Mouse (Mus musculus) frontal cortex, adult 2 months (tissue): ENCODE measurements around the gene Sfxn2. TPM values are rescaled to one million over a fixed set of nuclear protein-coding genes. Genes with fewer than 3 reads are reported as not detected.
"Not testable (repeated sequence)": the region's sequence is repeated elsewhere in the genome, so short reads cannot be mapped to it uniquely, and the experiment has no call there.

Source experiments
- DNase-seq, 2 experiments: peaks; one replicate each; pipeline ENCODE4 v3.0.0; 2022; ENCODE audit warnings: low spot score in 1 of 2; ENCODE audit errors: extremely low spot score in 1 of 2
- polyA plus RNA-seq: library from polyadenylated mRNA; depleted of rRNA; stranded (reverse); fragments of >200 nt; gene quantifications from 2 replicates; pipeline ENCODE4 v1.2.3, GENCODE M21; 2012

The Sfxn2 gene
- polyA plus RNA-seq, 1 experiment: 7.5 TPM

DNA sequence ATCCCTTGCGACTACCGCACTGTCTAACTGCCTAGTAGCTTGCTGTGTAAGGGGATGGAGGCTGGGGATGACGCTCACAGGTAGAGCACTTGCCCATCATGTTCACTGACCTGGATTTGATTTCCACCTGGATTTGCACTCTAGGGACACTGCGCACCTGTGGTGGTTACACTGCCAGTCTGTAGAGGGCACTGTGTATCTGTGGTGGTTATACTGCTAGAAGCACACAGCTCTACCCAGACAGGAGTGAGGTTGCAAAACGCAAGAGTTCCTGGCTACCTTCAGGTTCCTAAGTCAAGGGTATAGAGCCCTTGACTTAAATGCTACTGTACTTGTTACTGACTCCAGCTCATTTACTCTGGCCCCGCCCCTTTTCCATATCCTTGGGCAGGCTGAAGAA lies 35.0 kb upstream of the Sfxn2 start:
- DNase-seq: no peak

DNA sequence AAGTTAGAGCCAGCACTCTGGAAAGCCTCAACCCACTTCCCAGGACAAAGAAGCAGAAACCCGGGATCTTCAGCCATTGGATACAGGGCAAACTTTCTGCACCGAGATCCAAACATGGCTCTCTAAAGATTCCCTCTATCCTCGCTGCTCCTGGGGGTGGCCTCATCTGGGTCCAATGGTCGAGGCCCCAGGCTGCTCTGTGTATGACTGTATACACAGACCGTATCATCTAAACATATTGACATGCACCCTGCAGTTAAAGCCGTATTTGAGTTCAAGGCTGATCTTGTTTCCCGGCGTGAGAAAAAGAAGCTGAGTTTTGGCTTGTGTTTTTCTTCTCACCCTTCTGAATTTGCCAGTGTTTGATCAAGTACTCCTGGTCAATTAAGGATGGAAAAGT lies 30.4 kb upstream of the Sfxn2 start:
- DNase-seq: no peak

DNA sequence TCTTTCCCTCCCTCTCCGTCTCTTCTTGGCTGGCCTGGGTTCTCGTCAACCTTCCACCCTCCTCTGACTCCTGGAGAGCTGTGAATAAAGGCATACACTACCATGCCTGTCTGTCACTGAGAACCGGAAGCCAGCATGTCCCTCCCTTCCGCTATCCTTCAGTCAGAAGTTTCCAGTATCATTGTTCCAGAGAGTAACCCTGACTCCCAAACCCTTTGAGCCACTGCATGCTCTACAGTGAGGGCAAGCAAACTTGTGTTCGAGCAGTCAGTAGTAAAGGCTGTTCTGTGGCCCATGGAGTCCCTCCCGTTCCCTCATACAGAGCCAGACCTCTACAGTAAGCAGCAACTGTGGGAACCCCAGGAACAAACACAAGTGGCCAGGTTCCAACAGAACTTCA lies 25.6 kb upstream of the Sfxn2 start:
- DNase-seq: no peak

DNA sequence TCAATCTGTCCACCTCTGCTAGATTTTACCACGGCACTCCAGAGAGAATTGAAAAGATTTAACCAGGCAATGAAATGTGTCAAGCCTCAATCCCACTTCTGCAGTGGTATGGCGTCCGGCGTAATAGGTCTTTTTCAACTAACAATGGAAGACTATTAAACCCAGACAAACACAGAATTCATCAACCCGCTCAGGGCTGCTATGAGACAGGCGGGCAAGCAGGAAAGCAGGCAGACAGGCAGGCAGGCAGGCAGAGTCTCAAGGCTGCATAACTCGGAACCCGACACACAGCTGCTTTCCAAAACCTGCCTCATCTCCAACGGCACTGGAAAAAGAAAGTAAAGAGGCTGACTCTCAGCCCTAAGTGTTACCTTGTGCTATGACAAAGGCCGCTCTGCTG lies 25.1 kb upstream of the Sfxn2 start:
- no peak for DNase-seq

DNA sequence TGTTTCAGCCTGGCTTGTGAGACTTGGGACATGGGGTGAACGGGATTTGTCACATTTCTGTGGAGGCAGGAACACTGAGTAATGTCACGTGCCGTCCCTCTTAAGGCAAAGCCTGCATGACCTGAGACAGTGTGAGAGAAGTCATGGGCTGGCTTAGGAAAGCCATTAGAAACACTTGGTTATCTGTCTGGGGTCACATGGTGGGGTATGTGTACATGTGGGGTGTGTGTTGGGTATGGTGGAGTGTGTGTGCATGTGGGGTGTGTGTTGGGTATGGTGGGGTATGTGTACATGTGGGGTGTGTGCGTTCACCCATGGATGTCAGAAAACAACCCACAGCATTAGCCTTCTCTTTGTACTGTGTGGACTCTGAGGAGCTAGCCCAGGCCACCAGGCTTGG lies 22.8 kb upstream of the Sfxn2 start:
- DNase-seq: no peak

DNA sequence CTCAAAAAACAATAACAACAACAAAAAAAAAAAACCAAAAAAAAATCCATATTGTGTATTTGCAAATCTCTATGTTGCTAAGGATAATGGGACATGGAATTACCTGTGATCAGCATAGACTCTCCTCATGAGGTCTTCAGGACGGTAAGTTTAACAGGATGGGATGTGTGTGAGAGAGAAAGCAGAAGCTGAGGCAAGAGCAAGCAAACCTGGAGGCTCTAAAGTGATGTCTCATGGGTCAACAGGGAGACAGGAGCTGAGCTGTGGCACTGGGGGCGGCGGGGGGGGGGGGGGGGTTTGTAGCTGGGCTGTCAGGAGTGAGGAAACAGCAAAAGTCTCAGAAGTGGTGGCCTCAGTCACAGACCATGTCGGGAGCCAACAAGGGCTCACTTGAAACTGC lies 20.7 kb upstream of the Sfxn2 start:
- no peak for DNase-seq

DNA sequence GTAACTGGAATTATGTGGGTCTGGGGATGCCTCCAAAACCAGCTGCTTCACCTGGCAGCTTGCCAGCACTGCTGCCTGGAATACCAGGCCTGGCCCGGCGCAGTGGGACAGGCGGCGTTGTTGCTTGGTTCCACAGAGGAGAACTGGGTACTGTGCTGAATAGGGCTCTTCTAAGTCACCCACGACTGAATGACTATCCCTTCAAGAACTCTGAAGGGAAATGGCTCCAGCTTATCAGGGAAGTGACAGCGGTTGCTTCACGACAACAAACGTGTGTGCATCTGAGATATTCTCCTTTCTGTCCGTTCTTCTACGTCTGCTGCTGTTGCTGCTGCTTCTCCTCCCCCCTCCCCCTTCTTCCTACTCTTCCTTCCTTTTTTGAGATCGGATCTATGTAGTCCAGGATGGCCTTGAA lies 19.6 kb upstream of the Sfxn2 start:
- DNase-seq: peak in 1 of 2 experiments; percentile 47

DNA sequence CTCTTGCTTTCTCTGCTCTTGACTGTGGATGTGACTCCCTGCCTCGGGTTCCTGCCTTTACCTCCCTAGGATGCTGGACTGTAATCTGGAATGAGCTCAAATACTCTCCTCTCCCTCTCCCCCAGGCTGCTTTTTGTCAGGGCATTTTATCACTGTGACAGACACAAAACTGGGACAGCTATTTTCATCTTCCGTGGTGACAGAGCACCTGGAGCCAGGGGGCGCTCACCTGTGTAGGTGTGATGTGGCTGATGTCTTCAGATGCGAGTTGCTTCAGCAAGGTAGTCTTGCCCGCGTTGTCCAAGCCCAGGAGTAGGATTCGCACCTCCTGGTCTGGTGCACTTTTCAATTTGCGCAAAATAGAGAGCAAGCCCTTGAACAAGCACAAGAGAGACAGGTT lies 15.2 kb upstream of the Sfxn2 start:
- no peak for DNase-seq

DNA sequence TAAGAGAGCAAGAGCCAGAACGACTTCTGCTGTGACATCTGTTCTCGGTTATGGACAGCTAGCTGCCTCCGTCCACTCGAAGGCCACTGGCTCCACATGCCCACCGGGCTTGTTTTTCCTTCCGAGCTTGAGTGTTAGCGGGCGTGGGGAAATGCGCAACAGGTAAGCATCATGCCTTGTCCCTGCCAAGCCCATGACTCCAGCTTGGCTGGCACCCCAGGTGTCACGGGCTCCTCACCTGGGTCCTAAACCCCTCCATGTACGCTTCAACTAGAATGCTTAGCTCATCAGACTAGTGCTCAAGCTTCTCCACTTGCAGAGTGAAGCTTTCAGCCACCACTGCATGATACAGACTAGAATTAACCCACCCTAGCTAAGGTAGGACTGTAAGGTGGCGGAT lies 14.5 kb upstream of the Sfxn2 start:
- no peak for DNase-seq

DNA sequence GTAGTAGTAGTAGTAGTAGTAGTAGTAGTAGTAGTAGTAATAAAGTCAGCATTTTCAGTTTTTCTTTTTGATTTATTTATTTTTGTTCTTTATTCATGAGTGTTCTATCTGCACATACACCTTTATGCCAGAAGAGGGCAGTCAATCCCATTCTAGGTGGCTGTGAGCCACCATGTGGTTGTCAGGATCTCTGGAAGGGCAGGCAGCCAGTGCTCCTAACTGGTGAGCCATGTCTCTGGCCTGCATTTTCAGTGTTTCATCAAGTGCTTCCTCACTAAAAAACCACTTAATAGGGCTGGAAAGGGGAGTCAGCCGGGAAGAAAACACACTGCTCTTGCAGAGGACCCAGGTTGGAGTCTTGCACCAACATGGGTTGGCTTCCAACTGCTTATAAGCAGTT lies 11.0 kb upstream of the Sfxn2 start:
- DNase-seq: peak in 1 of 2 experiments; percentile 61

DNA sequence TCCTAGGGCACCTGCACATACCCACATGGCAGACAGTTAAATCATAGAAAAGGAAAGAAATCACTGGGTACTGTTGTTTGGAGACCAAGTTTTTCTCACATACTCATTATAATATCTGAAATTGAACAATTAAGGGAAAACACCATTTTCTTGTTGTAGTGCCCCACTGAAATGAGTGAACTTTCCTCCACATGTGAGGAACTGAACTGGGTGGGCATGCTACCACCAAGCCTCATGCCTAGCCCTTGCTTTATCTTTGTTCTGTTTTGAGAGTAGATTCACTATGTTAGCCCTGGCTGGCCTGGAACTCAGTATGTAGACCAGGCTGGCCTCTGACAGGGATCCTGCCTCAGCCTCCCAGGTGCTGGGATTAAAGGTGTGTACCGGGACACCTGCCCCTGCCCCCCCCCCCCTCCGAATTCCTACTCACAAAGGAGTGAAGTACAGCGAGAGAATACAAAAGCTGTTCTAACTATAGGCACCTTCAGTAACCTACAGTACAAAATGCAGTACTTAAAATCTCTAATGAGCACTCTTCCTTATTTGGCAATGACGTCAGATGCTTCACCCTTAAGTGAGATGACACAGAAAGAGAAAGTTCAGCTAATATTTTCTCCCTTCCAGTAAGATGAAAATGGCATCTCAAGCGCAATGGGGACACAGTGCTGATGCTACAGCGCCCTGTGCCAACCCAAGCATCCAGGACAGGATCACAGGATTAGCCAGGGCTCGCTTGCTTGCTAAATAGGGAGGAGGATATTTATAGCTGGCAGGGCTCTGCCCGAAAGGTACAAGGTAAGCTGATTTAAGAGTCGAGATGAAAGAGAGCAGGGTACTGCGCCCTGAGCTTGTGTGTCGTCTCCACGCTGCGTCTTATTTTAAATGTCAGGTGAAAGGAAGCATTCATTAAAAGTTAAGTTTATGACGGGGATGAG lies 10.3 kb upstream of the Sfxn2 start:
- DNase-seq: no peak

DNA sequence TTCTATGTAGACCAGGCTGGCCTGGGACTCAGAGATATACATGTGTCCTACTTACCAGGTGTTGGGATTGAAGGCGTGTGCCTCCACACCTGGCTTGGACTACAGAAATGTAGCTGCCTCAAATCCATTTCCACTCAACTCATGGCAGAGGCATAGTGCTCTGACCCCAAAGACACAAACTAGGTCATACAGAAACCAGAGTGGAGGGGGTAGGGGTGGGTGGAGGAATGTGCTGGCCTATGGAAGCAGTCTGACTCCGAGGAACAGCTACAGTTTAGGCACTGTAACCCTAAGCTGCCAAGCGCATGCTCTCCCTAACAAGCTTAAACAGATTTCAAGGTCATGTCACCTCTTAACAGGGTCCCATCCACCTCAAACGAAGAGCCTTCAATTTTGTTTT lies 9.6 kb upstream of the Sfxn2 start:
- no peak for DNase-seq

DNA sequence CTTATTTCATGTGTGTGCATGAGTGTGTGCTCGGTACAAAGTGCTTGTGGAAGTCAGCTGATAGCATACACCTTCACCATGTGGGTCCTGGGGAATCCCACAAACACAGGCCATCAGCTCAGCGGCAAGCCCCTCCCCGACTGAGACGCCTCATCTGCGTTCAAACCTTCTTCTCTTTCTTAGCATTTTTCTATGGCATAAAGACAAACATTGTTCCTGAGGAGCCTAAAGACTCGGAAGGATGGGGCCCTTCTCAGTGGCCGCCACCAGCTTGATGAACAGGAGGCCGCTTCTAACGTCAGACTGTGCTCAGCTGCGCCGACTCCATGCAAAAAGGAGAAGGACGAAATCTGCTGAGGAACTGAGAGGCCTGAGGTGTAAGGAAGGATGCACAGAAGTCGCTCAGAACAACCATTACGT lies 9.1 kb upstream of the Sfxn2 start:
- DNase-seq: no peak

DNA sequence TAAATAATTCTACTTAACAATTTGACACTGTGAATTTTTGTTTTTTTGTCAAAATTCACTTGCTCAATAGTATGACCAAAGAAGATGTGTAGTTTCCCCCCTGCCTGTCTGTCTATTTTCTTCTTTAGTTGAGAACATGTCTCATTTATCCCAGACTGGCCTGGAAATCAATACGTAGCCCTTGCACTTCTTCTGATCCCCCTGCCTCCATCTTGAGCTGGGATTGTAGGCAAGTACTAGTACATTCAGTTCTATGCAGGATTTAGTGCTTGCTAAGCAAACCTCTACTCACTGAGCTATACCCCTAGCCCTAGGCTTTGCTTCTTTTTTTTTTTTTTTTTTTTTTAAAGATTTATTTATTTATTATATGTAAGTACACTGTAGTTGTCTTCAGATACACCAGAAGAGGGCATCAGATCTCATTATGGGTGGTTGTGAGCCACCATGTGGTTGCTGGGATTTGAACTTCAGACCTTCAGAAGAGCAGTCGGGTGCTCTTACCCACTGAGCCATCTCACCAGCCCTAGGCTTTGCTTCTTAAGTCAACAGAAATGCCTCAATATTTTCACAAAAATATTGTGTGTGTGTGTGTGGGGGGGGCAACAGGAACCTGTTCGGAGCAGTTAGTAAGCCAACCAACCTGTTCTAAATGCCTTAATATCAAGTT lies 1.8 kb upstream of the Sfxn2 start:
- DNase-seq: not testable (repeated sequence)

DNA sequence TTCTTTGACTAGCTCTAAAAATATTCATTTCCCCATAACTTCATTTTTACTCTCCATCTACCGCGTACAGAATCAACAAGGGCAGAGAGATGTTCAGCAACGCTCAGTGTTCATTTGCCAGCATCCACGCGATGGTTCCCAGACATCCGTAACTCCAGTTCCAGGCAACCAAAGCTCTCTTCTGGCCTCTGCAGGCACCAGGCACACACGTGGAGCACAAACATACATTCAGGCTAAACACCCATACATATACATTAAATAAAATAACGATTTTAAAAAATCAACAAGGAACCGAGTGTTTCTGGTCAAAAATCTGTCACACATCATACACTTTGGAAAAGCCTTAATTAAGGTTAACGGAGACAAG lies 1.3 kb upstream of the Sfxn2 start:
- DNase-seq: no peak

DNA sequence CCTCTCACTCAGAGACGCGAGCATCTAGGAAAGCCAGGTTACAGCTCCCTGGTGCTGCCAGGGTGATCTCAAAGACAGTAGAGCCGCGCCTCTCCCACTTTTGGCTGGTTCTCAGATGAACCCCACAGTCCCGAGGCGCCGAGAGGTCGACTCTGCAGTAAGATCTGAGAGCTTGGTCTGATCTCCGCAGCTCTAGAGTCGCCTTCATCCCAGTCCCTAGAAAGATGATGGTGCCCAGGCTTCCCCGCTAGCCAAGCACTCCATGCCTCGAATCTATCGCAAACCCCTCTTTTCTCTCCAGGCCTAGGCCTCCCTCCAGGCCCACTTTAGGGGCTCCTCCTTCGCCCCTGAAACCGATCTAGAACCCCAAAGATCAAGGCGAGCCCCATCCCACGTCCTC lies 617 bp upstream of the Sfxn2 start:
- DNase-seq: peak in 1 of 2 experiments; percentile 39

DNA sequence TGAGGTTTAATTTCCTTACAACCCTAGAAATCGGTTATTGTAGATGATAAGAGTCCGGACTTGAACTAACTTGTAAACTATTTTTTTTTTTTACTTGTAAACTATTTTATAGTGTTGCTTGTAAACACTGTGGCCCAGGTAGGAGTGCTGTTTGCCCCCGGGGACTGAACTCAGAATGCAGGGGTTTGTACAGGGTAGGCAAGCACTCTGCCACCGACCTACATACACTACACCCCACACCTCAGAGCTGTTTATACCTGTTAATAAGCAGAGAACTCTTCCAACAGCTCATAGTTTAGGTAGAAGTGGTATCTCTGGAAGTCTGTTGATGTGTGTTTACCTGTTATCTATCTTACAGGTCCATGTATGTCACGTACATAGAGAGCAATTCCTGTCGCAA lies 825 bp downstream of the Sfxn2 start:
- DNase-seq: no peak

DNA sequence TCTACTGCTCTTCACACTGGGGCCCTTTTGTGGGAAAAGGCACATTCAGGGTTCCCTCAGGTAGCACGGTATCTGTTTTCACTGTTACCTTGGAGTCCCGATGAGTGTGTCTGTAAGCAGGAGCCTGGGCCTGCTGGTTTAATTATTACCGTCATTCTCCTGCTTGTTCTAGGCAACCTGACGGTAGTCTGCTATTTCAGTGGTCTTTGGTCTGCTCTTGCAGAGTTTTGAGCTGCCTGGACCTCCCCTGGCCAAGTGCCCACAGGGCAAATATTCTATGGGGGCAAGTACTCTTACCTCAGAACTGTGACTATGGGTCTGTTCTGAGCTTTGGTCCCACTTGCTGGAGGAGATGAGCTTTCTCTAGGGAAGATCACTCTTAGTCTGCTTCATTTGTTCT lies 2.0 kb downstream of the Sfxn2 start:
- DNase-seq: no peak

DNA sequence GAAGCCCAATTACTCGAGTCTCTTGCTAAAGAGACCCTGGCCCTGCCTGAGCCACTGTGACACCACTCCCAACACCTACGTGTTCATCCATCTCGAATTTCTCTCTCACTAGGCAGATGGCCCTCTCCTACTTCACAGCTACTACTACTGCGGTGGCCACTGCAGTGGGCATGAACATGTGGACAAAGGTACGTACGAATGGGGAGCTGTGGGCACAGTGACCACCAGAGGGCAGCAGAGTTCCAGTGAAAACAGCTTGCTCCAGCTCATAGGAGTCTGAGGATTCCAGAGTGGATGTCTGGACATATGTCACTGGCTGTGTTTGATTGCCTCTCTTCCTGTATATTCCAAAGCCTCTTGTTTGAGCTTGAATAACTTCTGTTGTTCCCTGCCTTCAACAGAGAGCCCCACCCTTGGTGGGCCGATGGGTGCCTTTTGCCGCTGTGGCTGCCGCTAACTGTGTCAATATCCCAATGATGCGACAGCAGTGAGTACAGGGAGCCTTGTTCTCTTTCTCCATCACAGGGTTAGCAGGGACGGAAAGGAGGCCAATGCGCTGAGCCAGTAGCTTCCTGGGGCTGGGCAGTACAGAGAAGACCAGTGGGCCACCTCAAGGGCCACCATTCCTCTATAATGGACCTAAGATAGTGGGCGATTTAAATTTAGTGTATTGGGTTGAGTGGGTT lies 14.8 kb downstream of the Sfxn2 start:
- DNase-seq: peak; percentile 47 to 92

DNA sequence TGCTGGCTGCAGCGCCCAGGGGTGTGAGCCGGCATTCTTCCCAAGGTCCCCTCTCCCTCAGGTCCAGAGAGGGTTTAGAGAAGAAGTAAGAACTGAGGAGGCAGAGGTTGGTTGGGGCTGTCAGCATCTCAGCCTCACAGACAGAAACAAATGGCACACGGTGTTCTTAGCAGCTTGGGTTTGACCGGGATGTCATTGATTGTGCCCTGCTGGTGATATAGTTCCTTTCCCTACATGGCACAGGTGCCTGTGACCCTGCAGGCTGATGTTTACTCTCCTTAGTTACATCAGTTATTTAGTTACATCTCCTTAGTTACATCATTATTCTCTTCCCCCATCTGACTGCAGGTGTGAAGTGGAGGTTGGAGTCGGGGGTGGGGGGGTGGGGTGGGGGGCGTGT lies 18.4 kb downstream of the Sfxn2 start:
- DNase-seq: no peak

DNA sequence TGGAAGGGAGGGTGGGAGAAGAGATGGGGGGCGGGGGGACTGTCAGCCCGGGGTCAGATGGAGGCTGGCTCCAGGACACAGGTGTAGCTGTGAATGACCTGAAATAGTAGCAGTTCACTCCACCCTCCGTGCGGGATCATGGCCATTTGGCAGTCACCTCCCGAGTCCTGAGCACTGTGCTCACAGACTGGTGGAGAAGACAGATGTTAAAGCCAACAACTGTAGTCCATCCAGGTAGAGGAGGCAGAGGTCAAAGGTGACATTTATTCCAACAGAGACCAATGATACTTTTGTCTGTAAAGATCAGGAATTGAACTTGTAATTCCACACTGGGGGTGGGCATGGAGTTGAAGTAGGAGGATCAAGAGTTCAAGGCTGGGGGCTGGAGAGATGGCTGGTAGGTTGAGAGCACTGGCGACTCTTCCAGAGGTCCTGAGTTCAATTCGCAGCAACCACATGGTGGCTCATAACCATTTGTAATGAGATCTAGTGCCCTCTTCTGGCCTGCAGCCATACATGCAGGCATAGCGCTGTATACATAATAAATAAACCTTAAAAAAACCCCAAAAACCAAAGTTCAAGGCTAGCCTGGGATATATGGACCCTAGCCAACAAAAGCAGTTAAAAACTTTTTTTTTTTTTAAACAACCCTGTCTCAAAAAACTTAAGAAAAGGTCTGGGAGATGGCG lies 19.7 kb downstream of the Sfxn2 start:
- DNase-seq: no peak
